Mouse (Mus musculus) testis, postnatal 14 days (tissue): ENCODE data around the gene Atp8b4.
"Not testable (repeated sequence)": the region's sequence is repeated elsewhere in the genome, so short reads cannot be mapped to it uniquely, and the experiment has no call there.

ENCODE experiments used
- DNase-seq: peaks from one replicate; pipeline ENCODE4 v3.0.0; 2021; ENCODE audit warnings: low spot score

Atp8b4 gene

GRCm38 (mm10) chr2:126495832-126496695 lies 4.4 kb downstream of the Atp8b4 start:
- DNase-seq = no peak

DNA sequence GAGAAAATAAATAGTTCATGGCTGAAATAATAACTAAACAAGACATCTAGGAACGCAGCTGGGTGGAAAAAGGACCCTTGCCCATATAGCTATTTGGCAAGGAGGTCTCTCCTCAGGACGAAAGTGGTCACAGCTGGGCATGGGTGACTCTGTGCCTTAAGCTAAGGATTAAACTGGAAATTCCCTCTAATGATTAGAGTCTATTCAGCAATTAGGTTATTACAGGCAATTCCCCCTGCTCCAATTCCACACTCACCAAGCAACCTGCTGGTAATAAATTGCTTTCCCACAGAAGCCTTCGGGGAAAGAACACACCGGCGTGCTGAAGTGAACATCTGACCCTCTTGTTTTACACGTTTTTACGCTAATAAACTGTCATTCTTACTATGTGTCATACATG lies 5.2 kb downstream of the Atp8b4 start:
- DNase-seq = no peak

GRCm38 (mm10) chr2:126493306-126493705 lies 7.2 kb downstream of the Atp8b4 start:
- no peak for DNase-seq

GRCm38 (mm10) chr2:126492713-126493112 lies 7.8 kb downstream of the Atp8b4 start:
- no peak for DNase-seq

GRCm38 (mm10) chr2:126491446-126491845 lies 9.0 kb downstream of the Atp8b4 start:
- DNase-seq = no peak

DNA sequence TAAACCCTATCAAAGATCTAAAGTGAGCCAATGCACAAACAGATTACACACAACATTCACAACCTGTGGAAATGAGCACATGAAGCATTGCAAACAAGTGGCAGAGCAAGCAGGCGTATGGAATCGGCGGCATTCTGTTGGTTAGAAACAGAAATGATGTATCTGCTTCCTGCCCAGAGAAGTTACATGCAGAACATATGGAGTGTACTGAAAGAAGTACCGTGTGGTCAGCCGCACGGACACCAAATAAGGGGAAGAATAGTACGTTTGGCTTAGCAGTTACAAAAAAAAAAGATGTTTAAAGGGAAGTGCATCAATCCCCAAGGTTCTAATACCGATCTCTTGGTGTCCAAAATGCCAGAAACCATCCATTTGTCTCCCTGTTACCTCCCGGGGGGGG lies 9.9 kb downstream of the Atp8b4 start:
- no peak for DNase-seq

- DNase-seq = no peak
Observed at GRCm38 (mm10) chr2:126485262-126486017, 15.0 kb downstream of the Atp8b4 start.

- DNase-seq = no peak
Observed at GRCm38 (mm10) chr2:126483337-126483736, 17.1 kb downstream of the Atp8b4 start.

GRCm38 (mm10) chr2:126477556-126477955 lies 22.9 kb downstream of the Atp8b4 start:
- DNase-seq = no peak

GRCm38 (mm10) chr2:126475681-126476410 lies 24.6 kb downstream of the Atp8b4 start:
- no peak for DNase-seq

- DNase-seq = no peak
Observed at GRCm38 (mm10) chr2:126474019-126474418, 26.5 kb downstream of the Atp8b4 start.

DNA sequence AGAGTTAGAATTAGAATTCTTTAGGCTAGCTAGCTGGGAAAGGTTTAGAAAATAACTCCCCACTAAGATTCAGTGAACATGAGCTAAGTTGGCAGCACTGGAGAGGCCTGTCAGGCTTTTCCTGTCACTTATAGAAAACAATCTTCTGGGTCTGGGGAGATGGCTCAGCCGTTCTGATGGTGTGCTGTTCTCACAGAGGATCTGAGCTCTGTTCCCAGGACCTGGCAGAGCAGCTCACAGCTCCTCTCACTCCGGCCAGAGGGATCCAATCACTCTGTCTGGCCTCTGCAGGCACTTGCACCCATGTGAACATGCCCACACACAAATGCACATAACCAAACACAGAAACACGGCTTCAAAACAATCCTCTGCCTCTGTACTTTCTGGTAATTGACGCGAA lies 27.6 kb downstream of the Atp8b4 start:
- no peak for DNase-seq

DNA sequence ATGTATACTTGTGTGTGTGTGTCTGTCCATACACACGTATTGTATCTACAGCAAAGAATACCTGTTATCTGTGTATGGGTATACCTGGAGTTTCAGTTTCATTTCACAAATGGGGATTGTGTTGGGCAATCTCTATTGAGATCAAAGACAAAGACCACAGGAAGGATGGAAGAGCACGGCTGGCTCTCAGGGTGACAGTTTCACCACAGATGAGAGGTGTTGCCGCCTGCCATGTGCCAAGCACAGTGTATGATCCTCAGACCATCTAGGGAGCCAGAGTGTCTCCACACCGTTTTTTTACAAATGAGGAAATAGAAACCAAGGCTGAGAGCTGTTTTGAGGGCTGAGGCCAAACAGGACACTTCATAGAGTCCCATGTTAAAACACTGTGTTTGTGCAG lies 32.7 kb downstream of the Atp8b4 start:
- DNase-seq = no peak

DNA sequence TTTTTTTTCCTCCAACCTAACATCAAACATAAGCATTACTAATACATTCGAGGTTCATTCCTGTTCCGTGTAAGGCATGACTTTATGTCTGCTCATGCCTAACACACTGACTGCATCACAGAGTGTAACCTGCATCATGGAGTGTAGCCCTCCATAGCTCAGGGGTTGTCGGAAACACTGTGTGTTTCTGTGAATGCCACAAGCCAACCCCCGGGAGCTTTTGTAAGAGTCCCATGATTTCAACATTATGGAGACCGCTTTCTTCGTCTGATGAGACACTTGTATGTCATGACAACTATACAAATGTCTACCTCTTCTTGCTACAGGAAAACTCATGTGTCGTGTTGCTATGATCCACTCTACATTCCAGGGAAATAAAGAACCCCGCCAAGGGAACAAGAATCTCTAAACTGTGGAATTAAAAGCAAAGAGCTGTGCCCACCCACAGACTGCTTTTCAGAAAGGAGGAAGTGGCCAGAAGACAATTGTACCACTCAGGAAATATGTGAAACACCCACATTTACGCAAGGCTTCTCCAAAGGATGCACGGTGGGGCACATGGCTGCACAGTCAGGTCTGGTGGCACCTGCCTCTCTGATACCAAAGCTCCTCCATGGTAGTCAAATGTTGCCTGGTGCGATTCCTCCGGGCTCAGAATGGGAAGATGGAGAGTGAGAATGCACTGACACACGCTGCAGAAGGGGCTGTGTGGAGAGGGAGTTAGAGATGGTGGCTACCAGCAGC lies 33.9 kb downstream of the Atp8b4 start:
- DNase-seq = no peak

- no peak for DNase-seq
Observed at GRCm38 (mm10) chr2:126458661-126459060, 41.8 kb downstream of the Atp8b4 start.

DNA sequence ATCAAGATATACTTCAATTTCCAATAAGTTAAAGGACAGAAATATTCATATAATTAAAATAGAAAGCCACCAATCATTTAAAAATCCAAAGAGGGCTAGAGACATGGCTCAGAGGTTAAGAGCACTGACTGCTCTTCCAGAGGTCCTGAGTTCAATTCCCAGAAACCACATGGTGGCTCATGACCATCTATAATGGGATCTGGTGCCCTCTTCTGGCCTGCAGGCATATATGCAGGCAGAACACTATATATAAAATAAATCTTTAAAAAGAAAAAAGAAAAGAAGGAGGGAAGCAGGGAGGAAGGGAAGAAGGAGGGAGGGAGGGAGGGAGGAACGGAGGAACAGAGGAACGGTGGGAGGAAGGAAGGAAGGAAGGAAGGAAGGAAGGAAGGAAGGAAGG lies 42.7 kb downstream of the Atp8b4 start:
- DNase-seq = not testable (repeated sequence)

DNA sequence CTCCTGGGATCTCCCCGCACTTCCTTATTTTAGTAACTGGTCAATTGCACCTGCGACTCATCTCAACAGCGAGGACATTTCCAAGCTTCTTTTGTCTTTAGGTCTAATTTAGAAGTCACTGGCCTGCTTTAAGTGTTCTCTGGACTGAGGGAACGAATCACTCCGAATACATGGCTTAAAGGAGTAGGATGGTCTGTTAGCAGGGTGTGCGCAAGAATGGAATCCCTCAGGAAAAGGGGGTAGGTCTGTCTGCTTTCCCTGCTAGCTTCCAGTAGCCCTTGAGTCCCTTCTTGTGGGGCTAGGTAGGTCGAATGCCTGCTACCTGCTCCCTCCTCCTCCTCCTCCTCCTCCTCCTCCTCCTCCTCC lies 49.6 kb downstream of the Atp8b4 start:
- DNase-seq = no peak

DNA sequence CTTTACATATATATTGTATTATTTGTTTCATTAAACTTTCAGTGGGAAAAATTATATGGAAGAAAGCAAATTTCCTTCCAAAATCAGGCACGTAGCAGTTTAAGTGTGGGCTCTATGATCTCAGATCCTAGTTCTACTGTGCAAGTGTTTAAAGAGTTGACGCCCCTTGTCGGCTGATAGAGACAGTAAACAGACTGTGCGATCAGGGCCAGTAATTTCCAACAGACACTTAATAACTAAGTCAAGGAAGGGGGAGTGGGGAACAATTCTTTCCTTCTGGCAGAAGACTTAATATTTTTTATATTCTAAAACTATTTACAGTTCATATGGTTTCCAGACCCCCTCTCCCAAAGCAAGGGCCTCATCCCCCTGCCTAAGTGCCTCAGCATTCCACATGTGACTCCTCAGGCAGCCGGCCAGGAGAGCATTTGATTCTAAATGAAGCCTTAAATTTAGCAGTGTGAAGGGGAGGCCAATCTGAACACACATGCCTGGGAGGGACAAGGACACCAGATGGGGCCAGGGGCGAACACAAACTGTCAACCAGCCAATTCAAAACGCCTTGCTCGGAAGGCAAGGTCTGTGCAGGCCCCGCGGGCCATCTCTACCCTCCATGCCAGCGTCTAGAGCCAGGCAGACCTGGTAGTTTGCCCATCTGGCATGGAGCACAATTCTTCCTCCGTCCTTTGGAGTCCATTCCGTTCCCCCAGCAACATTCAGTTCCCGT lies 50.1 kb downstream of the Atp8b4 start:
- peak; percentile 11 for DNase-seq

- no peak for DNase-seq
Observed at GRCm38 (mm10) chr2:126445039-126445438, 55.4 kb downstream of the Atp8b4 start.

DNA sequence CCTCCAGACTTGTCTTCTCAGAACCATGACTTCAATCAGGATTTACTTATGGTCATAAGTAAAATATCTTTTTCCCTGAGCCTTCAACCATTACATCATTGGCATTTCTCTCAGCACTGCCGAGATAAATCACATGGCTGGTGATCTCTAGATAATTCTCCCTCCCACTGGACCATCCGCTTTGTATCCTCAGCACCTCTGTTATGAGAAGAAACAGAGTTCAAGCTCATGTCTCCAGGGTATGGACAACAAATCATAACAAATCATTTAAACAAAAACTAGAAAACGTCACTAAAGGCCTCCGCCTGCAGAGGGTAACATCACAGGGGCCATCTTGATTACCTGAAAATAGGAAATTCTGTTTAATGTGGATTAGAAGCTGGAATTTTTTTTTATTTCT lies 58.9 kb downstream of the Atp8b4 start:
- DNase-seq = no peak

- no peak for DNase-seq
Observed at GRCm38 (mm10) chr2:126434712-126435111, 65.8 kb downstream of the Atp8b4 start.
